Mouse (Mus musculus): ENCODE measurements around the gene Cxcl13.
"Not testable (repeated sequence)": the region's sequence is repeated elsewhere in the genome, so short reads cannot be mapped to it uniquely, and the experiment has no call there.

Cxcl13 gene

DNA sequence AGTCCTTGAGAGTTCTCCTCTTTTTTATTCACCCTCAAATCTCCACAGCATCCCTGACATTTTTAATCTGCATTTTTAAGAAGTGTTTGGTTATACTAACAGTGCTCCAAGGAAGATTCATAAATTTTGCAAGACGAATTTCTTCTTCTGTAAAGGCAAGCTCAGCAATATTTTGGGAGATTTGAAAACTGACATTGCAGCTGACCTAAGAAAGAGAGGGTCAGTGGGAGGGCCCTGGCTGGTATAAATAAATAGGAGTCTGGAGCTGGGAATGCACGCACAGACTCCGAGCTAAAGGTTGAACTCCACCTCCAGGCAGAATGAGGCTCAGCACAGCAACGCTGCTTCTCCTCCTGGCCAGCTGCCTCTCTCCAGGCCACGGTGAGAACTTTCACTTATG lies at the start of gene Cxcl13:
Gene Cxcl13, plus strand, starts transcription at position 301 of the 400 bp plus-strand sequence.
- DNase-seq: no peak

DNA sequence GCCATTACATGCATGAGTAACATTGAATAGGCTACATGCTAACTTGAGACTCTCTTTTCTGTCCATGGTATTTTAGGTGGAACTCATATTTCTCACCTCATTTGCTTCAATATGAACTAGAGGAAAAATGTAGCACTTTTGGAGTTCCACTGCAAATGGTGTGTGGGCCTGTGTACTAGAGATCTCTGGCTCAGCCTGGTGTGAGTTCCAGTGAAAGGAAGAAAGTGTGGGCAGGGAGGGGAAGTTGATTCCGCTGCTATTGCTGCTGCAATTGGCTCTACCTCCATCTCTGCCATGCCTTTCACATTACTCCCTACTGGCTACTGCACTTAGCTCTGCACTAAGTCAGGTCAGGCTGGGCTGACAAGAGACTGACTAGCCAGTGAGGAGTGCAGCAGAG lies 45.7 kb upstream of the Cxcl13 start:
- DNase-seq: no peak

DNA sequence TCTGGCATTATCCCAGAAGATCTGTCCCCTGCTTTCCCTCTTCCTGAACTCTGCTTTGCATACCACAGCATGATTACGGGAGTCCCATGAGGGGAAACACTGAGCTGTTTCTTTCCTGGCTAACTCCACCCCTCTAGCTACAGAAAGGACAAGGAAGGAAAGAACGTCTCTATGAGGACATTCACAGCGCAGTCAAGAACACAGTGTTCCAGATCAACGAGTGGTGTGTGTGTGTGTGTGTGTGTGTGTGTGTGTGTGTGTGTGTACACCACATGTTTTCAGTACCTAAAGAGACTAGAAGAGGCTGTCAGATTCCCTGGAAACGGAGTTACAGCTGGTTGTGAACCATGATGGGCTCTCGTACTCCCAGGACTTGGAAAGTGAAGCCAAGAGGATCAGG lies 38.3 kb upstream of the Cxcl13 start:
- no peak for DNase-seq

DNA sequence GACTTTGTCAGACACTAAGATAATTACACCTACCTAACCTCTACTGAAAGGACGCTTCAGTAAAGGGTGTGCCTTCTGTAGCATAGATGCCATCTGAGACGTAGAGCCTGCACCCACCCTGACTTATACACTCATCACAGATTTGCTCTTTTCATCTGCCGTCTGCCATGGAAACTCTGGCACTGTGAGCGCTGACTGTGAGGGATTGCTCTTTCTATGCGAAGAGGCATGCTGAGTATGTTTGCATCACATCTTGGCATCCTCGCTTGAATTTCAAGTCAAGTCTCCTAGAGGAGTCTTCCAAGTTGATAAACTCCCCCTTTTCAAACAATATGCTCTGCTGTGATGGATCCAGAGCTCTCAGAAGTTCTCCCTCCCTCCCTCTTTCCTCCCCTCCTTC lies 32.7 kb upstream of the Cxcl13 start:
- DNase-seq: no peak

DNA sequence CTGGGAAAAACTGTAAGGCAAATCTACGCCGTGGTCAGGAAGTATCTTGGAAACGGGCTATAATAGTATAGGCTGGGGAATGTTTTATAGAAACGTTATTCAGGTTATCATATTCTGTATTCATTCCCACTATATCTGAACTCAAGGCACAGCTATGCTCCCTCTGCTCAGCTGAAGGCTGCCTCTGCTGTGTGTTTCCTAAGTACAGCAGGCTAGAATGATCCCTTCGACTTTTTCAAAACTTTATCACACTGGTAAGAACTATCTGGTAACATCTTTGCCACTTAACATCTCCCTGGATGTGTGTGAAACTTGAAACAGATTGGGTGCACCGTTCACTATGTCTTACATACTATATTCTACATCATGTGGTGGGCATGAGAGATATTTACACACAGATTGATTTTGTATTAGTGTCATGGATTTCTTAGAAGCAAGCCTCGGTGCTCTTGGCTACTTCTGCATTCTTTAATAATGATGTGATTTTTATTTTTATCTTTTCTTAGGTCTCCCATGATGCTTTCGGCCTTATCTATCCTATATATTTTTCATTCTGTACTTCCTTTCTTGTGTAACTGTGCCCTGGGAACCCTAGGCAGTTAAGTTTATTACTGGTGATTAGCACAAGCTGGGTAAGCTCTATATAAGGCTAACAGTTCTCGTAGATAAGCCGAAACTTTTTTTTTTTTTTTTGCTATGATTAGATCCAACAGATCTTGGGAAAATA lies 31.4 kb upstream of the Cxcl13 start:
- DNase-seq: no peak

DNA sequence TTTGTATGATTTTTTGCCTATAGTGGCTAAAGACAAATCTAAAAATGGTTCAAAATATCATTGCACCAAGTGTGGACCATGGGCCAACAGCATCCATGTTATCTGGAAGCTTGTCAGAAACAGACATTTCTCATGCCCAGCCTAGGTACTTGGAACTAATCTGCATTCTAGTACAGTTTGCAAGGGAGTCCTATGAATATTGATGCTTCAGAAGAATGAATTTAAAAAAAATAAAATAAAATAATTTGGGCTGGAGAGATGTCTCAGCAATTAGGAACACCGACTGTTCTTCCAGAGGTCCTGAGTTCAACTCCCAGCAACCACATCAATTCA lies 30.9 kb upstream of the Cxcl13 start:
- no peak for DNase-seq

DNA sequence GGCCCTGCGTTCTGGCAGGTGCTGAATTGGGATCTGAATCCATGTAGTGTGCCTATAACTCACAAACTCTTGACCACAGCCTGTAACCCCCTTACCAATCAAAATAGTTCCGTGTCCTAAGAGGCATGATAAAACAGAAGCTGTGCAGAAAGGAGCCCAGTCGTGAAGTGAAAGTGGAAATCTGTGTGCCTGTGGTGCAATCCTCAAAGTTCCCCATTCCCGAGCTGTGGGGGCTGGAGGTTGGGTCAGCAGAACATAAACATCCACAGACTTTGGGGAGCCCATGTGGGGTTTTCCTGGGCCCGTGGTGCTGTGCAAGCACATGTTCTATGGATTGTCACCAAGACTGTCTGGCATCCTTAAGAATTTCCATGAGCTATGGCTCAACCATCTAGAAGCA lies 21.7 kb upstream of the Cxcl13 start:
- no peak for DNase-seq

DNA sequence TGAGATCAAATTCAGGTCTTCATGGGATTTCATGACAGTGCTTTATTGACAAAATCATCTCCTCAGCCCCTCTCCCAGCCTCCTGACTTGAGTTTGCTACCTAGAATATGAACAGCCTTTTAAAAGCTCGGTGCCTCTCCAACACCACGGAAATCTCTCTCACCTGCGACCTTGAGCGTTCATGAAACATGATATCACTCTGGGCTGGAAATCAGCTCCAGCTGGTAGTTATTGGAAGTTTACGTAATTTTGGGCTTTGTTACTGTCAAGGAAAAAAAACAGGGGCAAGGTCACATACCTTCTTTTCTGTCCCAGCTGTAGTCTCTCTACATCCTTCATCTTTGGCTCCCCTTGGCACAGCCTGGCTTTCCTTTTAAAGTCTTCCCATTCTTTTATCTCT lies 20.7 kb upstream of the Cxcl13 start:
- no peak for DNase-seq

DNA sequence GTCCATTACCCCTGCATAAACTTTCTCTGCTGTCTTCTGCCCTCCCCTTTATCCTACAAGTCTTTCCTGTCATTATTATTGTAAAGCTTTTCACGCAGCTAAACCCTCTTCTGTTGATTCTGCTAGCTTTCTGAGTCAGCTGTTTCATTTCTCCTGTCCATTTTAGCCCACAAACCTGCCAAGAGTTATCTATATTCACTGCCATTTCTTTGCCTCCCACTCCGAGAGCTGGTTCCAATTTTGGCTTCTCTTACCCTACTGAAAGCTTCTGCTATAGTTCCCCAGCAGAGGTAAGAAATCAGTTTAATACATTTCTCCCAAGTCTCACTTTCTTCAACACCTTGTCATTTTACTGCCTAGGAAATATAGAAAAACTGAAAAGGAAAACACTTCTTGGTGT lies 19.6 kb upstream of the Cxcl13 start:
- DNase-seq: no peak

DNA sequence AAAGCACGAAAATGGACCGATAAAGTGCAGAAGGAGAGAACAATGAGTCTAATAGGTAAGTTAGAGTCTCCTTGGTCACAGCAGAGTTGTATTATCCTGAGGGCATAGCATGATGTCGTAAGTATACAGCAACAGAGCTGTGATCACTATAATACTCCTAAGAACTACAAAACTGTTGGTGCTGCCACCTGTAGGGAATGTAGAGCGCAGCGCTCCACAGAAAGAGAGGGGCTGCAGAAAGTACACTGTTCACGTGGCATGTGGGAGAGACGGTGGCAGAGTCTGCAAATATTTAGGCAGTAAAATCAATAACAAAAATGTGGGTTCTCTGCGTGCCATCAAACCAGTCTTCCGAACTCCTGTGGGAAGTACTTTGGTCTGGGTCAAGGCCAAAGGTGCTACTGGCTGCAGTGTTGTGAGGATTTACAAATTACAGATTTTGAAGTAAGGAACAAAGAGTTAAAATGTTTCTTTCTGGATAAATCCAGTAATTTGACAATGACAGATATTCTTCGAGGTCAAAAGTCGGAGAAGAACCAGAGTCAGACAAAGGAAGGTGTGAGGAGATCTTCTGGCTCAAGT lies 18.6 kb upstream of the Cxcl13 start:
- no peak for DNase-seq

DNA sequence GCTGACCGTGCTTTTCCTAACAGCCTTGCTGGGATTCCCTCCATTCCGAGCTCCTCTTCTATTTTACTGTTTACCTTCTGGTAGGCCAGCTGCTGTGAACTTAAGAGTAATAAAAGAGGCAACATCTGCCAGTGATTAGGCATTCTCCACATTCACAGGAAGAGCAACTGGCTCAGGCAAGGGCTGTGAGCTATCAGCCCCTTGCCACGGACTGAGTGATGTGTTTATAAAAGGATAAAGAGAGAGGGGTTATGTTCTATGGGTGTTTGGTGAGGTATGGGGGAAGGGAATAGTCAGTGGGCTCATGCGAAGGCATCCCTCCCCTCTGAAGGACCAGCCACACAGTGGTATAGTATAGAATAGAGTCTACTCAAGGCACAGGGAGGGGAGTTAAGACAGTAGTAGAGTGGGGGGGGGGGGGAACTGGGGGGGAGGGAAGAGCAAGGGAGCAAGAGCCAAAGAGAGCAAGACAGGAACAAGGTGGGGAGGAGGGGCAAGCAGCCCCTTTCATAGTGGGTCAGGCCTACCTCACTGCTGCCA lies 16.0 kb upstream of the Cxcl13 start:
- no peak for DNase-seq

DNA sequence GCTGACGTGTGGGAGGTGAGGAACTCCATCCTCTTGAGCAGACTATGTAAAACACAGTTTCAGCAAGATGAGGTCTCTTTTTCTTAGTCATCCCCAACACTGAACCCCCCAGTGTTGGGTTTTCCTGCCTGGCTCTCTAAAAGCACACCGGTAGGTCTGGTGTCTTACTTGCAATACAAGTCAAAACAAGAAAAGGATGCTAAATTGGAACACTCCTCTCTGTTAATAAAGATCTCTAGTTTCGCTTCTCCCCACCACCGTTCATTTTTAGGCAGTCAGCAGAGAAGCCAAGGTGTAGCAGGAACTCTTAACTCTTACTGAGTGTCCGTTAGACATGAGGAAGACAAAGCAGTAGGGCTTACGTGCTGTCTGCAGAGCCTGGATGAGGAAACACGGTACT lies 15.2 kb upstream of the Cxcl13 start:
- DNase-seq: no peak

DNA sequence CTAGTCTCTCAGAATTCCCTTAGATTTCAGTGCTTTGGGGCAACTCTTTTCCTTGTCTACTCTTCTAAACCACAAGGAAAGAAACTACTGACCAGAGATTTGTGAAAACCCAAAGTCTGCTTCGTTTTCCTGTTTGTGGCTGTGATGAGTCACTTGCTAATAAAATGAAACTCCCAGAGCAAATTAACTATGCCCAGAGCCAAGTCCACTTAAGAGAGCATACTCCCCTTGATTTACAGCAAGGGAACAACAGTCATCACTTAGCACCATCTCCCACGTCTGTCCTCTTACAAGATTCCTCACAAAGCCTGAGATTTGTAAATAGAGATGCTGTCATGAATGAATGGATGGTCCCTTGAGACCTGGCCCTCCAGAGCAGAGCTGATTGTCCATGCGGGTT lies 11.6 kb upstream of the Cxcl13 start:
- DNase-seq: no peak

DNA sequence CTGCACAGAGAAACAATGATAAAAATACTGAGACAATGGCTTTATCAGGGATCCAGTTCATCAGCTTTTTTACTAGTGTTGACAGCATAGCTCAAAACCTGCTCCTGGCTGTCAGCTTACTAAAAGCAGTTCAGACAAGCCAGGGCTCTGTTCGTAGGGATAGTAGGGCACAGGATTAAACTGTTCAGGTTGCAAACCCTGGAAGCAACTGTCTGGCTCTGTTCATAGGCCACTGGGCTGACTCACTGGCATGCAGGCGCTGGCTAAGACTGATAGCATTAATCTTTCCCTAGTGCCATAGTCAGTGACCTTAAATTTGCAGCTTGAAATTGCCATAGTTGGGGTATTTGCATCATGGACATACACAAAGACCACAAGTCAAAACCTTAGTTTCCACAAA lies 10.4 kb upstream of the Cxcl13 start:
- no peak for DNase-seq

DNA sequence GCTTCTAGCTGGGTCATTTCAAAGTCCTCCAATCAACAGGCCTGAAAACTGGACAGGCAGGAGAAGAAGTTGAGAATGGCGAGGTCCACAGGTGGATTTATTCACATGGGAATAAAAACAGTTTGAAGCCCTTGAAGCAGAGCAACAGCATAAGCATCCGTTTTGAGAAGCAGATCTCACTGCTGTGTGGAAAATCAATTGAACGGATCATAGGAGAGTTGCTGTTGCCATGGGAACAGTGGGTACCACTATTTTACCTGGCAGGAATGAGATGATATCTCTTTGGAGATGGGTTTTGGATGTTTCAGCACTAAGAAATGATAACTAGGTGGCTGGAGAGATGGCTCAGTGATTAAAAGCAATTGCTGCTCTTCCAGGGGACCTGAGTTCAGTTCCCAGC lies 8.1 kb upstream of the Cxcl13 start:
- DNase-seq: no peak

DNA sequence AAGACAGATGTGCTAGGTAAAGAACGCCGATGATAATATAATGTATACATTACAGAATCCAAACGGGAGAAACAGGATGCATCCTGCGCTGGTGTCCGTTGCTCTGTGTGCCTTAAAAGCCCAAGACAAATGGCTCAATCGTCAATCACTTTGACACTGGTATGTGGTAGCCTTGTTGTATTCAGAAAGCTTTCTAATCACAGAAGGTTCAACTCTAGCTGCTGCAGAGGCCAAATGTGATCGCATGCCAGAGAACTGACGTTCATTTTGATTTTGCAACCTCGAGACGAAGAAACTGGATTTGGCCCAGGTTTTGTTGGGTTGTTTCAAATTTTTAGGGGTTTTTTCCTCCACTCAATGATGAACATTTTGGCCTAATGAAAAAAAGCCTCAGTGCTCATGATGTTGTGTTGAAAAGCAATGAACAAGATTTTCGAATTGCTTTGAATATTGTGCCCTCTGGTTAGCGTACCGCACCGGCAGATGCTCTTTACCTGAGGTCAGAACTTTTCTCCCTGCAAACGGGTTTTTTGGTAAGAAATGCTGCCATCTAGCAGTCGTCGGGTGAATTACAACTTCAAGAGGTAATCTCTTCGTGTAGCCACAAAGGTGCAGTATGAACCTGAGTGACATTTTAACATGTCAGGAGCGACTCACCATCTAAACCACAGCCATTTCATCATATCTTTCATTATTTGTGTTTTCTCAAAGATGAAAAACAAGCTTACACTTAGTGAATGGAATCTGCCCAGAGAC lies 6.6 kb upstream of the Cxcl13 start:
- DNase-seq: peak; percentile 14

DNA sequence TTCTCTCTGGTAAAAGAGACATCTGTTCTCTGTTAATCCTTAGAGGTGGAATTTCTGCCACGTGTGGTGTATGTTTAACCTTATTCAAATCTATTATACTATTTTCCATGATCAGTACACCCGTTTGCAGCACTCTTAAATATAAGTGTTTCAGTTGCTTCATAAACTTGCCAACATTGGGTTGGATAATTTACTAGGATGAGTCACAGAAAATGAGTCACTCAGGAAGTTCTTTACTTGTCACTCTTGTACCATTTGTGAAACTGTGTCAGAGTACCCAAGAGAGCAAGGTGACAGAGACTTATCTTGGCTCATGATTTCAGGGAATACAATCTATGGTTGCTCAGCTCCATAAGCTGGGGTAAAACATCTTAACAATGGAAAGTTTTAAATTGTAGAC lies 8.2 kb downstream of the Cxcl13 start:
- no peak for DNase-seq

DNA sequence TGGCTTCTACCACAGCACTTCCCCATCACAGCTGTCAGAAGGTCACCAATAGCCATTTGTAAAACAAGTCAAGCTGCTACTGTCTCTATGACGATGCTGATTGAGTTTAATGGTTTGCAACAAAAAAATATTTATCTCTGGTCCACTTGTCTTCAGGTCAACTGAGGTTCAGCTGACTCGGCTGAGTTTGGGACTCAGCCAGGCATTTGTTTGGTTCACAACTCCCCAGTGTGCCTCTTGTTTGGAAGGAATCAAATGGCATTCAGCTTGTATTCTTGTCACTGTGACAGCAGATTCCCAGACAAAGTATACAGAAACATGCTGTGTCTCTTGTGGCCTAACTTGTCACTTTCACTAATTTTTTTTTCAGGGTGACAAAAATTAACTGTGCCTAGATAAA lies 9.9 kb downstream of the Cxcl13 start:
- no peak for DNase-seq

DNA sequence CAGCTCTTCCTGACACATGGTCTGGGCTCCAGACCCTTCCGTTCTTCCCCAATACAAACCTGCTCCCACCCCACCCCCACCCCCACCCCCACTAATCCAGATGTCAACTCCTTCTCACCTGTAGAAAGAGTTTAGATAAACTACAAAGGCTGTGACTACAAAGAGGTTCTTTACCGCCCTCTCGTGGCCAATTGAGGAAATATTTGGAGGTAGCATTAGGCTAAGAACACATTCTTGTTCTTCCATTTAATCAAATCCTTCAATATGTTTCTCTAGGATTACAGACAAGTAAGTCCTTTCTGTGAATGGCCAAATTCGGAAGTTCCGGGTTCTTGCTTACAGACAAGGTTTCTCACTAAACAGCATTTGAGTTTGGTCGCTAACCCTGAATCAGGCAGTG lies 14.1 kb downstream of the Cxcl13 start:
- peak; percentile 10 for DNase-seq

DNA sequence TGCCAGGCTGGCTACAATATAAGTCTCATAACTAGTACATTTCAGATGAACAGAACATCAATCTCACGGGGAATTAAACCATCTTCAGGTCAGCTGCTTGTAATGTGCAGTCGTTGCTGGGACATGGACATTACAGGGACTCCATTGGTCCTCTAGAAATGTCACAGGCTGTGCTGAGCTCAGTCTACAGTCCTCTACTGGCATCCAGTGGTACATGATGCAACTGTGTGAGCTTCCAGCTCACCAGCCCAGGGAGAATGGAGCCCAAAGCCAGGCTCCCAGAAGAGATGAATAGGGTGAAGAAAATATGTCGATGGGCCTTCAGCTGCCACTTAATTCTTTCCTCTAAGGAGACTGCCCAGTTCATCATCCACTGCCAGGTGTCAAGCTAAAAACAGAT lies 15.5 kb downstream of the Cxcl13 start:
- no peak for DNase-seq

DNA sequence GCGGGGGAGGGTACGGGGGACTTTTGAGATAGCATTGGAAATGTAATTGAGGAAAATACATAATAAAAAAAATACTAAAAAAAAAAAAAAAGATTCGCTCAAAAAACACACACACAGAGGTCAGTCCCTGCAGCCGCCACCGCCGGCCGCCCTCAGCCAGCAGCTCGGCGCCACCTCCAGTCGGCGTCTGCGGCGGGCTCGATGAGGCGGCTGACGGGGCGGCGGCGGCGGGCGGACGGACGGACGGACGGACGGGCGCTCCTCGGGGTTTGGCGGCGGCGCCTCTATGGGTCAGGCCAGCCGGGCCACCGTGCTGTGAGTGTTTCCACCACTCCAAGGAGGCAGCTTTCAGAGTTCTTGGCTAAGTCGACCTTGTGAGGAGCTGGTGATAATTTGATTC lies 17.1 kb downstream of the Cxcl13 start:
- not testable (repeated sequence) for DNase-seq

DNA sequence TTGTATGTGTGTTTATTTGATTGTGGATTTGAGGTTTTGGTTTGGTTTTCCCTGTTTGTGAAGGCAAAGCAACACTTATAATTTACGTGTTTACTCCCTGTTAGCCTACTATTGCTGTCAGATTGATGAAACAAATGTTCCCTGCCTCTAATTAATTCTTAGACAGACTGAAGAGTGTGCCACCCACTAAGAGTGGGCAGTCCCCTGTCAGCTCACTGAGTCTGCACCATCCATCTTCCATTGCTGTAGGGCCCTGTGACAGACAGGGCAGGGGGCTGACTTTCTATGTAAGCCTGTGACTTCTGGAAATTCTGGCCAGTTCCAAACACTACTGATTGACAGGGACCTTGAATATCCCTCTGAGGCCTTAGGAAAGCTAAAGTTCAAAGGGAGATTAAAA lies 19.5 kb downstream of the Cxcl13 start:
- DNase-seq: no peak

DNA sequence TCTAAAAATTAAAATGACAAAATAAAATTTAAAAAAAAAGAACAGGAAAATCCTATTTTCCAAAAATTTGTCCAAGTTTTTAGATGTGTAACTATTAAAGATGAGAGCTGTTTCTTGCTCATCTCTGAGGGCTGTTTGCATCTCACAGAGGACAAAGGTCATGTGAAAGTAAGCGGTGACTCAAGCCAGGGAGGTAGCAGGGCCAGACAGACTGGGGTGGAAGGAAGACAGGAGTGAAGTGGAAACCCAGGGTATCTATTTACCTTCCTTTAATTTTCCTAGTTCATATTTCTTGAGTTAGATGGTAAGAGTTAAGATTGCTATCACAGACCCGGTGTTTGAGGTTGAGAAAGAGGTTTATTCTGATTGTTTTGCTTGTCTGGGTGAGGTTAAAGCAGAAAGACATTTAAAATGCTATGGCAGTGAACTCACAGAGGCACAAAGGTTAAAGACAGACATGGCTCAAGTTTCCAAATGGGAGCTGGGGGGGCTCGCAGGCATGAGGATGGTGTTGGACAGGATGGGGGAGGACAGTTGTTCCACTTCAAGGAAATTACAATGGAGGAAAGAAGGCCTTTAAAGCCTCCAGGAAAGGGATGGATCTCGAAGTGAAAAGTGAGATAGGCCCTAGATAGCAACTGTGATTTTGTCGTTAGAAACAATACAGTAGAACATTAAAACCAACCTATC lies 27.2 kb downstream of the Cxcl13 start:
- no peak for DNase-seq
